Mouse (Mus musculus) hindbrain, postnatal 0 days (tissue): ENCODE results near the gene H2al1e. TPM values are rescaled to one million over a fixed set of nuclear protein-coding genes. Genes with fewer than 3 reads are reported as not detected.
"Not testable (repeated sequence)": the region's sequence is repeated elsewhere in the genome, so short reads cannot be mapped to it uniquely, and the experiment has no call there.

Source experiments
- ATAC-seq: fragments of 200-750 bp; cut with Nextera tagmentation; 2 replicates; pipeline ENCODE4 v1.8.0; 2017; ENCODE audit warnings: mild to moderate bottlenecking, moderate TSS enrichment, moderate library complexity
- DNase-seq: peaks from one replicate; pipeline ENCODE4 v3.0.0-alpha.2; 2015; ENCODE audit warnings: low spot score
- H3K27ac ChIP-seq: fragments of 300-500 bp; sonication (generic); 2 replicates; pipeline ENCODE4 v1.5.1; 2014; ENCODE audit warnings: mild to moderate bottlenecking
- H3K27me3 ChIP-seq: fragments of 300-500 bp; sonication (generic); 2 replicates; pipeline ENCODE4 v1.6.1; 2014; ENCODE audit warnings: low read length, mixed read lengths; ENCODE audit not compliant: insufficient read depth
- H3K36me3 ChIP-seq: fragments of 300-500 bp; sonication (generic); 2 replicates; pipeline ENCODE4 v1.6.1; 2014; ENCODE audit warnings: low read length, mixed read lengths; ENCODE audit not compliant: insufficient read depth
- H3K4me1 ChIP-seq: fragments of 300-500 bp; sonication (generic); 2 replicates; pipeline ENCODE4 v1.6.1; 2014; ENCODE audit warnings: antibody characterized with exemption, low read length, mixed read lengths; ENCODE audit not compliant: insufficient read depth
- H3K4me2 ChIP-seq: fragments of 300-500 bp; sonication (generic); 2 replicates; pipeline ENCODE4 v1.6.1; 2014; ENCODE audit warnings: low read depth, mild to moderate bottlenecking, low read length, moderate library complexity, mixed read lengths
- H3K4me3 ChIP-seq: fragments of 300-500 bp; sonication (generic); 2 replicates; pipeline ENCODE4 v1.5.1; 2014; ENCODE audit warnings: low read length
- H3K9ac ChIP-seq: fragments of 300-500 bp; sonication (generic); replicated peaks from 2 replicates; pipeline ENCODE4 v1.6.1; 2014; ENCODE audit warnings: mild to moderate bottlenecking, low read length, moderate library complexity, mixed read lengths
- H3K9me3 ChIP-seq: fragments of 300-500 bp; sonication (generic); 2 replicates; pipeline ENCODE4 v1.6.1; 2016; ENCODE audit warnings: low read length, mixed read lengths
- CTCF ChIP-seq: IDR thresholded peaks from 2 replicates; pipeline ENCODE4 v1.5.1; 2016; ENCODE audit warnings: antibody characterized with exemption, control low read depth, low read depth
- WGBS: fragments of 180-500 bp; shearing (Covaris S2); extraction: QIAGEN DNeasy Blood & Tissue Kit; methylation state at CpG from one replicate; pipeline ENCODE4 v1.1.7; 2014; 5-methylcytosine and 5-hydroxymethylcytosine counted together
- polyA plus RNA-seq: library from polyadenylated mRNA; unstranded; fragments of >200 nt; fragmentation: Nextera tagmentation; extraction: Ambion mirVana; gene quantifications from 2 replicates; pipeline ENCODE4 v1.2.1, GENCODE M21; 2015
- total RNA-seq: library from RNA; depleted of rRNA; stranded (reverse); fragments of >200 nt; gene quantifications from 2 replicates; pipeline ENCODE4 v1.2.3, GENCODE M21; 2014

Gene H2al1e
- total and polyA plus RNA-seq, 2 experiments from 2014 or later, result not detected

DNA sequence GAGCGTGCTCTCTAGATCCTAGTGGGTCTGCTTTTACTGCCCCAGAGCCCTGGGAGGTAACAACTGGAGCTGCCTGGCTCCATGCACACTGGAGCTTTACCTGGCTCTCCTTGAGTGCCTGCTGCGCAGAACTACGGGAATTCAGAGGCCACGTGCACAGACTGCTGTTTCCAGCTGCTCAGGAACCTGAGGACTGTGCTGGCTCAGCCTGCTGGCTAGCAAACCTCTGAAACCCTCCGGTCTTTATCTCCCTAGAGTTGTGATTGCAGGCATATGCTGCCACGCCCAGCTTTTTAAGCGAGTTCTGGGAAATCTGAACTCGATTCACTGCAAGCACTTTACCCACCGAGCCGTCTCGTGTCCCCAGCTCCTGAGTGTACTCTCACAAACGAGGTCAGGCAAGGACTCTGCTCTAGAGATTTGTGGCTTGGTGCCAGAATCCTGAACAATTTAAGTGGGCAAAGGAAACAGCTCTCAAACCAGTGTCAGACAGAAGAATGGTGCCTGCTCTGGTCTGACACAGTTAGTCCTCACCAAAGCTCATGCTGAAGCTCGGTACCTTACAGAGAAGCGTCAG is 23.3 kb upstream of the H2al1e start:
- ATAC-seq, result no peak
- Histone ChIP-seq H3K9ac (no peak overlapping the region), H3K9me3 (no peaks in the 10 kb centered on the region), H3K4me1 (no peaks in the 10 kb centered on the region), H3K27me3 (no peaks in the 10 kb centered on the region), H3K4me3 (no peak overlapping the region), H3K36me3 (no peaks in the 10 kb centered on the region), H3K4me2 (no peak overlapping the region), H3K27ac (no peak overlapping the region)
- TF ChIP-seq CTCF, result no peak
- 74% methylated on average over 14 of the region's 14 CpGs for WGBS
- peak; percentile 17 for DNase-seq

DNA sequence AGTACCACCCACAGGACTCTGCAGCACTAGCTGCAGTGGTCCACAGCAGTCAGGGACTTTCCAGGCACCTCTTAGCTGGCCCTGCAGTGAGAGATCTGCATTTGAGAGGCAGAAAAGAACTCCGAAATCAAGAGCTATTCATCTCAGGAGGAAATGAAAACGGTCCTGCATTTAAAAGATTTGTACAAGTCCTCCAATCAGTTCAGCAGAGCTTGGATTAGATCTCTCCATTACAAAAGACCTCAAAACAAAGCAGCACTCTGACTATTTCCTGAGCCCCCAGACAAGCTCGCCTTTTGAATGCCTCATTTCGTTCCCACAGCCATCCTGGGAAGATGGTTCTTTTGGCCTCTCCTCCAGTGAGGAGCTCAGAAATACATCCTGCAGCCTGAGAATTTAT is 22.5 kb upstream of the H2al1e start:
- Histone ChIP-seq H3K9me3 (no peaks in the 10 kb centered on the region), H3K27me3 (no peaks in the 10 kb centered on the region), H3K4me3 (no peak overlapping the region), H3K4me2 (no peak overlapping the region), H3K4me1 (no peaks in the 10 kb centered on the region), H3K9ac (no peak overlapping the region), H3K36me3 (no peaks in the 10 kb centered on the region), H3K27ac (no peak overlapping the region)
- DNase-seq (no peak), ATAC-seq (no peak)
- WGBS, result 63% methylated on average over 4 of the region's 4 CpGs
- no peak for TF ChIP-seq CTCF

DNA sequence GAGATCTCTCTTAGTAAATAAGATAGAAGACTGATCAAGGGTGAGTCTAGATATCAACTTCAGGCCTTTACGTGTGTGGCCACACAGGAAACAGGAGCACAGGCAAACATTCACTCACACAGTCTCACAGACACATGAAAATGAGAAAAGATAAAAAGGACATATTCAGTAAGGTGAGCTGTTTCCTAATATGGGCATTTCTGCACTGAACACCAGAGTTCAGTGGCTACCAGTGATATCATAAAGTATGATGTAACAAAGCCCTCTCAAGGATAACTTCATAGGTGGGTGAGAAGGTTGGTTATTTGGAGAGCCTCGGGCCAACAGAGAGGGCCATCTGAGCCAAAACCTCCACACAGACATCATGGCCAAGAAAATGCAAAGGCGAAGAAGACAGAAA is 12.8 kb upstream of the H2al1e start, which contains the start of gene H2al1a:
Gene H2al1a (plus strand): TSS at position 301 of the 400 bp plus-strand sequence.
- WGBS, result no CpG with 5 or more reads among the region's 3 CpGs
- H3K27me3 ChIP-seq, H3K9me3 ChIP-seq, H3K4me3 ChIP-seq, H3K27ac ChIP-seq, H3K36me3 ChIP-seq, H3K9ac ChIP-seq, ATAC-seq, H3K4me2 ChIP-seq, DNase-seq, H3K4me1 ChIP-seq: not testable (repeated sequence)

DNA sequence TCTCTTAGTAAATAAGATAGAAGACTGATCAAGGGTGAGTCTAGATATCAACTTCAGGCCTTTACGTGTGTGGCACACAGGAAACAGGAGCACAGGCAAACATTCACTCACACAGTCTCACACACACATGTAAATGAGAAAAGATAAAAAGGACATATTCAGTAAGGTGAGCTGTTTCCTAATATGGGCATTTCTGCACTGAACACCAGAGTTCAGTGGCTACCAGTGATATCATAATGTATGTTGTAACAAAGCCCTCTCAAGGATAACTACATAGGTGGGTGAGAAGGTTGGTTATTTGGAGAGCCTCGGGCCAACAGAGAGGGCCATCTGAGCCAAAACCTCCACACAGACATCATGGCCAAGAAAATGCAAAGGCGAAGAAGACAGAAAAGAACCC is 9.6 kb upstream of the H2al1e start, which contains the start of gene H2al1b:
Gene H2al1b (plus strand): TSS at position 301 of the 400 bp plus-strand sequence.
- H3K36me3 ChIP-seq, H3K4me3 ChIP-seq, H3K27me3 ChIP-seq, H3K9ac ChIP-seq, ATAC-seq, DNase-seq, H3K4me1 ChIP-seq, H3K9me3 ChIP-seq, H3K4me2 ChIP-seq, H3K27ac ChIP-seq: not testable (repeated sequence)
- WGBS, result 100% methylated on average over 1 of the region's 3 CpGs

DNA sequence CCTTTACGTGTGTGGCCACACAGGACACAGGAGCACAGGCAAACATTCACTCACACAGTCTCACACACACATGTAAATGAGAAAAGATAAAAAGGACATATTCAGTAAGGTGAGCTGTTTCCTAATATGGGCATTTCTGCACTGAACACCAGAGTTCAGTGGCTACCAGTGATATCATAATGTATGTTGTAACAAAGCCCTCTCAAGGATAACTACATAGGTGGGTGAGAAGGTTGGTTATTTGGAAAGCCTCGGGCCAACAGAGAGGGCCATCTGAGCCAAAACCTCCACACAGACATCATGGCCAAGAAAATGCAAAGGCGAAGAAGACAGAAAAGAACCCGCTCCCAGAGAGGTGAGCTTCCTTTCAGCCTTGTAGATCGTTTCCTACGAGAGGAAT is 6.4 kb upstream of the H2al1e start, which contains the start of gene H2al1c:
Gene H2al1c (plus strand): TSS at position 301 of the 400 bp plus-strand sequence.
- not testable (repeated sequence) for H3K27me3 ChIP-seq, H3K4me1 ChIP-seq, H3K27ac ChIP-seq, H3K4me2 ChIP-seq, H3K36me3 ChIP-seq, H3K9ac ChIP-seq, DNase-seq, H3K4me3 ChIP-seq, ATAC-seq, H3K9me3 ChIP-seq
- WGBS, result 93% methylated on average over 1 of the region's 6 CpGs

DNA sequence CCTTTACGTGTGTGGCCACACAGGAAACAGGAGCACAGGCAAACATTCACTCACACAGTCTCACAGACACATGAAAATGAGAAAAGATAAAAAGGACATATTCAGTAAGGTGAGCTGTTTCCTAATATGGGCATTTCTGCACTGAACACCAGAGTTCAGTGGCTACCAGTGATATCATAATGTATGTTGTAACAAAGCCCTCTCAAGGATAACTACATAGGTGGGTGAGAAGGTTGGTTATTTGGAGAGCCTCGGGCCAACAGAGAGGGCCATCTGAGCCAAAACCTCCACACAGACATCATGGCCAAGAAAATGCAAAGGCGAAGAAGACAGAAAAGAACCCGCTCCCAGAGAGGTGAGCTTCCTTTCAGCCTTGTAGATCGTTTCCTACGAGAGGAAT is 3.2 kb upstream of the H2al1e start, which contains the start of gene H2al1d:
Gene H2al1d (plus strand): TSS at position 301 of the 400 bp plus-strand sequence.
- H3K36me3 ChIP-seq, ATAC-seq, H3K9ac ChIP-seq, H3K27me3 ChIP-seq, H3K4me3 ChIP-seq, DNase-seq, H3K9me3 ChIP-seq, H3K27ac ChIP-seq, H3K4me1 ChIP-seq, H3K4me2 ChIP-seq: not testable (repeated sequence)
- WGBS, result no CpG with 5 or more reads among the region's 6 CpGs

DNA sequence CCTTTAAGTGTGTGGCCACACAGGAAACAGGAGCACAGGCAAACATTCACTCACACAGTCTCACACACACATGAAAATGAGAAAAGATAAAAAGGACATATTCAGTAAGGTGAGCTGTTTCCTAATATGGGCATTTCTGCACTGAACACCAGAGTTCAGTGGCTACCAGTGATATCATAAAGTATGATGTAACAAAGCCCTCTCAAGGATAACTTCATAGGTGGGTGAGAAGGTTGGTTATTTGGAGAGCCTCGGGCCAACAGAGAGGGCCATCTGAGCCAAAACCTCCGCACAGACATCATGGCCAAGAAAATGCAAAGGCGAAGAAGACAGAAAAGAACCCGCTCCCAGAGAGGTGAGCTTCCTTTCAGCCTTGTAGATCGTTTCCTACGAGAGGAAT is 3.1 kb downstream of the H2al1e start, which contains the start of gene H2al1f:
Gene H2al1f (plus strand): TSS at position 301 of the 400 bp plus-strand sequence.
- ATAC-seq, result not testable (repeated sequence)

DNA sequence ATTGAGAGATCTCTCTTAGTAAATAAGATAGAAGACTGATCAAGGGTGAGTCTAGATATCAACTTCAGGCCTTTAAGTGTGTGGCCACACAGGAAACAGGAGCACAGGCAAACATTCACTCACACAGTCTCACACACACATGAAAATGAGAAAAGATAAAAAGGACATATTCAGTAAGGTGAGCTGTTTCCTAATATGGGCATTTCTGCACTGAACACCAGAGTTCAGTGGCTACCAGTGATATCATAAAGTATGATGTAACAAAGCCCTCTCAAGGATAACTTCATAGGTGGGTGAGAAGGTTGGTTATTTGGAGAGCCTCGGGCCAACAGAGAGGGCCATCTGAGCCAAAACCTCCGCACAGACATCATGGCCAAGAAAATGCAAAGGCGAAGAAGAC is 6.2 kb downstream of the H2al1e start, which contains the start of gene H2al1g:
Gene H2al1g (plus strand): TSS at position 301 of the 400 bp plus-strand sequence.
- not testable (repeated sequence) for H3K27ac ChIP-seq, DNase-seq, H3K4me3 ChIP-seq, H3K9me3 ChIP-seq, H3K9ac ChIP-seq, H3K27me3 ChIP-seq, ATAC-seq, H3K4me1 ChIP-seq, H3K4me2 ChIP-seq, H3K36me3 ChIP-seq
- no CpG with 5 or more reads among the region's 3 CpGs for WGBS

More for the DNA sequence above, 3.1 kb downstream of the H2al1e start, which contains the start of gene H2al1f:
- H3K9me3 ChIP-seq, H3K9ac ChIP-seq, H3K36me3 ChIP-seq, DNase-seq, H3K4me3 ChIP-seq, H3K4me2 ChIP-seq, H3K27ac ChIP-seq, H3K27me3 ChIP-seq, H3K4me1 ChIP-seq: not testable (repeated sequence)
- WGBS, result no CpG with 5 or more reads among the region's 6 CpGs

DNA sequence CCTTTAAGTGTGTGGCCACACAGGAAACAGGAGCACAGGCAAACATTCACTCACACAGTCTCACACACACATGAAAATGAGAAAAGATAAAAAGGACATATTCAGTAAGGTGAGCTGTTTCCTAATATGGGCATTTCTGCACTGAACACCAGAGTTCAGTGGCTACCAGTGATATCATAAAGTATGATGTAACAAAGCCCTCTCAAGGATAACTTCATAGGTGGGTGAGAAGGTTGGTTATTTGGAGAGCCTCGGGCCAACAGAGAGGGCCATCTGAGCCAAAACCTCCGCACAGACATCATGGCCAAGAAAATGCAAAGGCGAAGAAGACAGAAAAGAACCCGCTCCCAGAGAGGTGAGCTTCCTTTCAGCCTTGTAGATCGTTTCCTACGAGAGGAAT is 9.5 kb downstream of the H2al1e start, which contains the start of gene H2al1h:
Gene H2al1h (plus strand): TSS at position 301 of the 400 bp plus-strand sequence.
- not testable (repeated sequence) for H3K27me3 ChIP-seq, H3K4me3 ChIP-seq, ATAC-seq, H3K4me1 ChIP-seq, H3K36me3 ChIP-seq, H3K27ac ChIP-seq, H3K4me2 ChIP-seq, H3K9ac ChIP-seq, H3K9me3 ChIP-seq, DNase-seq
- no CpG with 5 or more reads among the region's 6 CpGs for WGBS

DNA sequence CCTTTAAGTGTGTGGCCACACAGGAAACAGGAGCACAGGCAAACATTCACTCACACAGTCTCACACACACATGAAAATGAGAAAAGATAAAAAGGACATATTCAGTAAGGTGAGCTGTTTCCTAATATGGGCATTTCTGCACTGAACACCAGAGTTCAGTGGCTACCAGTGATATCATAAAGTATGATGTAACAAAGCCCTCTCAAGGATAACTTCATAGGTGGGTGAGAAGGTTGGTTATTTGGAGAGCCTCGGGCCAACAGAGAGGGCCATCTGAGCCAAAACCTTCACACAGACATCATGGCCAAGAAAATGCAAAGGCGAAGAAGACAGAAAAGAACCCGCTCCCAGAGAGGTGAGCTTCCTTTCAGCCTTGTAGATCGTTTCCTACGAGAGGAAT is 12.6 kb downstream of the H2al1e start, which contains the start of gene H2al1i:
Gene H2al1i (plus strand): TSS at position 301 of the 400 bp plus-strand sequence.
- H3K4me1 ChIP-seq, H3K36me3 ChIP-seq, H3K27ac ChIP-seq, H3K4me3 ChIP-seq, DNase-seq, ATAC-seq, H3K9me3 ChIP-seq, H3K9ac ChIP-seq, H3K27me3 ChIP-seq, H3K4me2 ChIP-seq: not testable (repeated sequence)
- WGBS, result 100% methylated on average over 2 of the region's 5 CpGs
